Mouse (Mus musculus): ENCODE data around the gene Tmem53.

The Tmem53 gene

DNA sequence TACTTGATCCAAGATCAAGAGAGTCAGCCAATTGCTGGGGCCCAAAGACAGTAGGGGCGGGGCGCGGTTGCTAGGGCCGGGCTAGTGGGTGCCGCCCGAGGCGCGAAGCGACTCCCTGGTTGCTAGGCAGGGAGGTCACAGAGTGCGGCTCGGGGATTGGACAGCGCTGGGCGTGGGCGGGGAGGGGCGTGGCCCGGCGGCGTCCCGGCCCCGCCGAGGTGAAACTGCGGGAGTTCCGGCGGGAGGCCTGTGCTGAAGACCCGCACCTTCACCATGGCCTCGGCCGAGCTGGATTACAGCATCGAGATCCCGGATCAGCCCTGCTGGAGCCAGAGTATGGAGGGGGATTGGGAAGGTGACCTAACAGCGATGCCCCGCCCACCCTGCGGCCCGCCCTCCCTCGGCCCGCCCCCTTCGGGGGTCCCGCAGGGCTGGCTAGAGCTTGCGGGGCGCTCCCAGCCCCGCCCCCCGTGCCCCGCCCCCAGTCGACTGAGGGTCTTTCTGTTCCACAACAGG, at the start of gene Tmem53, which contains the start of gene Armh1:
Gene Tmem53, plus strand, starts transcription at position 151 of the 516 bp plus-strand sequence.
Gene Armh1, minus strand, starts transcription at position 325 of the 516 bp plus-strand sequence.
- in situ Hi-C loops (cut with MboI, MseI) = no loop called here

DNA sequence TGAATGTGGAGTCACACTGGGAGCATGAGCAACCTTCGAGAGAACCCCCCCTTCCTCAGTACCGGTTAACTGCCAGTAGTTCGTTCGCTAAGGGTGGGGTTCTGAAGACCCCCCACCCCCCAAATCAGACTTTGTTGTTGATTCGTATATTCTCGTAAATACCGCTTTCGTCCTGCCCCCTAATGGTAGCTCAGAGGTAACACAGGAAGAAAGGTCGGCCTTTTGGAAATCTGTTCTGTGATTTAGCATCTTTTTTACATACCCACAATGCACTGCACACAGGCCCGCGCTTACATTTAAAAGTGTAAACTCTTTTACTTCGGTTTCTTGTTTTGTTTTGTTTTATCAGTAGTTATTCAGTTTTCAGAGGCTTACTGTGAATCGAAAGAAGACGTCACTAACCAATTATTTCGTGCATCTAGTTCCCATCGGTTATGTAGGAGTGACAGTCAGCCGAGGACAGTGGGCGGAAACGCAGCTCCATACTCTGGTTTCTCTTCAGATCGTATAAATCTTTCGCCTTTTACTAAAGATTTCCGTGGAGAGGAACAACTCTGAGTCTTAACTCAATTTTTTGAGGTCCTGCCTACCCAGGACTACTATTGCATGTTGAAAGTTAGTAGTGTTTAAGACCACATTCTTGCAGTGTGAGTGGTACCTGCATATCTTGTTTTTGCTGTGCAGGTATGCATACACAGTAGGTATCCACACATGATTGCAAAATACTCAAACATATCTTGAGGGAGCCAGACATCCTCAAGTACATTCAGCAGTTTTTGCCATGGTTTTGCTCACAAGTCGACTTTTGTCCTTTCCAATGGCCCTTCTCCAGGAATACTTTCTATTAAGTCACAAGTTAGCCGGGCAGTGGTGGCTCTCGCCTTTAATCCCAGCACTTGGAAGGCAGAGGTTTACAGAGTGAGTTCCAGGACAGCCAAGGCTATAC, 49.4 kb upstream of the Tmem53 start:
- in situ Hi-C loops (cut with MboI, MseI) = no loop called here

DNA sequence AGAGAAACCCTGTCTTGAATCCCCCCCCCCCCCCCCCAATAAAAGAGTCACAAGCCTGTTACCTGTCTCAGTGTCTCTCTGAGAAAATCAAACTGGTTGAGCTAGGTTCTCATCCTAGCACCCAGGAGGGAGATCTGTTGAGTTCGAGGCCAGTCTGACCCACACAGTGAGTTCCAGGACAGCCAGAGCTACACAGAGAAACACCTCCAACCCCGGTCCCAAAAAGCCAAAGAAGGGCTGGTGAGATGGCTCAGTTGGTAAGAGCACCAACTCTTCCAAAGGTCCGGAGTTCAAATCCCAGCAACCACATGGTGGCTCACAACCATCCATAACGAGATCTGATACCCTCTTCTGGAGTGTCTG, 48.8 kb upstream of the Tmem53 start:
- in situ Hi-C loops (cut with MboI, MseI) = no loop called here

DNA sequence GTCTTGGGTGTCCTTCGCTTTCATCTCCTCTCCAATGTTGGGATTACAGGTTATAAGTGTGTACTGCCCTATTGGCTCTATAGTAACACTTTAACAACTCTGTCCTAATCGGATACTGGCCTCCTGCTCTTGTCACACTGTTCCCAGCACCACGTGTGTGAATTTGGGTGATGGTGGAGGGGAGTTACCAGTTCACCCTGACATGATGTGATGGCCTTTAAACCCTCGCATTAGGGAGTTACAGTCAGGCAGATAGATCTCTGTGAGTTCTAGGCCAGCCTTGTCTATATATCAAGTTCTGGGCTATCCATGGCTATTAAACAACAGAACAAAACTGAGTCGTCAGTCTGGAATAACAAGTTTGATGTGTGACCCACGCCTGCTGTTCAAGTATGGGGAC, 42.2 kb upstream of the Tmem53 start:
- in situ Hi-C loops (cut with MboI, MseI) = no loop called here

DNA sequence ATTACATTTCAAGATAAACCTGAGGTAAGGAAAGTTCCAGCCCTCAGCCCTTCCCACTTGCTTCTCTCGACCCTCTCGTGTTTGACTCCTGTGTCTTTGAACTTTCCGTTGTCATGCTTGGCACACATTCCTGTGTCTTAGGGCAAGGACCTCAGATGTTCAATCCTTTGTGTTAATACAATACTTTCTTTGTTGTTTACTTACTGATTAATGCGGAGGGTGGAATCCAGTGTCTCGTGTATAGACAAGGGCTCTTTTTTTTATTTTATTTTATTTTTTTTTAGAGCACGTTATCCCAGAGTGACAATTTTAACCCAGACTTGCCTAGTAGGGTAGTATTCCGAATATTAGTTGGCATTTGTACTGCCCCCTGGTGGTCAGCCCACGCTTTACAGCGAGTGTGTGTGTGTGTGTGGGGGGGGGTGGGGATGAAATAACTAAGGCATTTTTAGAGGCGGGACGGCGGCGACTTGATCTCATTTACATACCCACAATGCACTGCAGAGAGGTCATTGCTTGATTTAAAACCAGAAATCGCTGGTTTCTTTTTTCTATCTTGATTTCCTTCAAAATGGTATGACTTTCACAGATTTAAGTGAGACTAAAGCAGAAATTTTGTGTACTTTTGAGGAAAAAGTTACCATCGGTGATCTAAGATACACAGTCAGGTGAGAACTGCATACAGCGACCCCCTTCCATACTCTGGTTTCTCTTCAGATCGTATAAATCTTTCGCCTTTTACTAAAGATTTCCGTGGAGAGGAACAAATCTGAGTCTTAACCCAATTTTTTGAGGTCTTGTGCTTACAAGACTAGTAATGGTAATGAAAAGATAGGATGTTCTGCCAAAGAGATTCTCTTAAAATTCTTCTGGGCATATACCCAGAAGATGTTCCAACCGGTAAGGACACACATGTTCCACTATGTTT, 41.3 kb upstream of the Tmem53 start:
- in situ Hi-C loops (cut with MboI, MseI) = no loop called here

DNA sequence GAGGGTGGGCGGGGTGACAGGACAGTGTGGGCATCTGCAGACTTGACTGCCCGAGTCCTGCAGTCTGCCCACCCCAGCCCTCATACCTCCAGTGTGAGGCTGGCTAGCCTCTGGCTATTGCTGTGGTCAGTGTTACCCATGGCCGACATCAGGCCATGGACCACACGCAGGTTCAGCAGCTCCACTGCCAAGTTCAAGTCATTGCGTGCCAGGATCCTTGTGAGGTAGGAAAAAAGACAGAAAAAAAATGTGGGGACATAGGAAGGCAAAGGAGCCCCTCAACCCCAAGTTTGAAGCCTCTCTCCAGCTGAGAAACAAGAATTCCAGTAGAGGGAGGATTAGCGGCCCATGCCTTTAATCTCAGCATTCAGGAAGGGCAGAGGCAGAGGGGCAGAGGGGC, 37.5 kb upstream of the Tmem53 start:
- in situ Hi-C loops (cut with MboI, MseI) = no loop called here

DNA sequence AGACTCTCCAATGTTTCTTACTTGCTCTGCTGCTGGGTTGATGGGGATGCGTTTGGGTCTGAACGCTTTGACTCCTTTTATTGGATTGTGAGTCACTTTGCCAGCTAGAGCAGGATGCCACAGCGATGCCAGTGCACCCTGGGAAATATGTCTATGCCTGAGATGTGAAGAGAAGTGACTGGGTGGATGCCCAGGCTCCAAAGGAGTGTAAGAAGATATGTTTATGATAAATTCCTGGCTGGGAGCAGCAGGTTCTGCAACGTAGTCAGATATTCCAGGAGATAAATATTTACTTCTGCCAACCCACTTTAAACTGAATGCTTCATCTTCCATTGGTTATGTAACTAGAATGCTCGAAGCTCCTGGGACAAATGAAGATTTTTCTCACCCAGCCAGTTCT, 34.7 kb upstream of the Tmem53 start:
- in situ Hi-C loops (cut with MboI, MseI) = no loop called here

DNA sequence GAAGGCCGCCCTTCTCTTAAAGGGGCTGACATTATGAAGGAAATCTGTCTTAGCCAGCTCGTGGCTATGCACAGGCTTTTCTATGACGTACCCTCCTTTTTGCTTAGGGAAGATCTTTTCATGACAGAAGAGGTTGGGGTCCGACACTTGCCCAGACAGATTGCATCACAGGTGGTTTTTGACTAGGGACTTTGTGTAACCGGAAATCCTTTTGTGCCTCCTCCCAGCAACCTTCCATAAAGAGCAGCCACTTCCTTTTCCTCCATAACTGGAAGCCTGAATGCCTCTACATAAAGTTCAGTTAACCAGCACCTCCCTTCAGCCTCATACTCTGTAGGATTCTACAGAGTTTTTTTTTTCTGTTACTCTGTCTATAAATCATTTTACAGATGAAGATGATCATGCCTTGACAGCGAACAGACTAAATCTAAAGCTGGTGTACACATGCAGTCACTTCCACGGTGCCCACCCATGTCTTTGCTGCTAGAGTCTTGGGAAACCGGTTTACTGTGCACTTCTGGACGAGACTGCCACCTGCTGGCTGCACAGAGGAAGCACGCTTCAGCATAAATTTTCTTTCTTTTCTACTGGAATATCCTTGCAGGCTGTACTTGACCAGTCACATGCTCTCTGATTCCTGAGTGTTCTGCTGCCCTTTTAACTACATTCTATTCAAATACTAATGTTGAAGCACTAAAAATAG, 33.1 kb upstream of the Tmem53 start:
- in situ Hi-C loops (cut with MboI, MseI) = no loop called here

DNA sequence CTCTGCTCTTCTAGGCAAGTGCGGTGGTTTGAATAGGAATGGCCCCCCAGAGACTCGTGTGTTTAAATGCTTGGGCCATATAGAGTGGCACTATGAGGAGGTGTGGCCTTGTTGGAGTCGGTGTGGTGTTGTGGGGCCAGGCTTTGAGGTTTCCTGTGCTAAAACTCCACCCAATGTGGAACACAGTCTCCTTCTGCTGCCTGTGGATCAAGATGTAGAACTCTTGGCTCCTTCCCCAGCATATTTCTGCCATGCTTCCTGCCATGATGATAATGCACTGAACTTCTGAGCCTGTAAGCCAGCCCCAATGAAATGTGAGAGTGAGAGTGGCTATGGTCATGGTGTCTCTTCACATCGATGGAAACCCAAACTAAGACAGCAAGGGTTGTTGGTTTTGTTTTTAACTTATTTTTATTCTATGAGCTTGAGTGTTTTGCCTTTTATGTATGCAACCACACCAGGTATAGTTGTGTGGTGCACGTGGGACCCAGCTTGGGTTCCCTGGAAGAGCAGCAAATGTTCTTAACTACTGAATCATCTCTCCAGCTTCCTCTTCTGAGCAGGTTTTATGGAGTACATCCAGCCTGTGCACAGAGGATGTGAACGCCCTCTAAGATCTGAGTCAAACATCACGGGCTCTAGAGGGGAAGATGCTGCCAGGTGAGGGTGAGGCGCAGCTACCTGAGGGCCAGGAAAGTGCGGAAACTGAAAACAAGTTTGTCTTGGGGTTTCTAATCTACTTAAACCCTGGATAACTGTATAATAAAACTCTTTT, 30.8 kb upstream of the Tmem53 start:
- in situ Hi-C loops (cut with MboI, MseI) = no loop called here

DNA sequence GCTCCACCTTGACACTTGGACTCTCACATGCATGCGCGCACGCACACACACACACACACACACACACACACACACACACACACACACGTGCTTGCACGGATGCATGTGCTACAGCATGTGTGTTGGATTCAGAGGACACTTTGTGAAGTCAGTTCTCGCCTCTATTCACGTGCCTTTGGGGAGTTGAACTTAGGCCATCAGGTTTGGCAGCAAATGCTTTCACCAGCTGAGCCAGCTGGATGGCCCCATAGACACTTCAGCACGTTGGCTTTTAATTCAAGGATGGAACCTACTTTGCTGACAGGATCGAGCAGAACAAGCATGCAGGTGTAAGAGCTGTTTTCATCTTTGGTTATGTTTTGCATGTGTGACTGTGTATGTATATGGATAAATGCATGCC, 29.9 kb upstream of the Tmem53 start:
- in situ Hi-C loops (cut with MboI, MseI) = no loop called here

DNA sequence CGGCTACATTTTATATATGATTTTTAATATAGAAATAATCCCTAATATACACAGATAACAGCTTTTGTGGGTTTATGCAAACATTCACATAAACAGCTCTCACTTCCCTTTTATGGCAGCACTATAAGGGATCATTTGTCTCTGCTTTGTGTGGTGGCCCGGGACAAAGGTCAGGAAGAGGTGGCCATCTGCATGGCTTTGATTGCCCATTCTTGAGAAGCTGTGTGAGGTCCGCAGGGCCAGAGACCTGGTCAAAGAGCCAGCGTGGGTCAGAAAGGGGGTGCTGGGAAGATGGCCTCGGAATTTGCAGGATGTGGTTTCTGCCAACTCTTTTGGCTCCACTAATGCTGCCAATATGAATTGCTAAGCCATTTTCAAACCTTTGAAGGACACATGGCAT, 28.8 kb upstream of the Tmem53 start:
- in situ Hi-C loops (cut with MboI, MseI) = no loop called here

DNA sequence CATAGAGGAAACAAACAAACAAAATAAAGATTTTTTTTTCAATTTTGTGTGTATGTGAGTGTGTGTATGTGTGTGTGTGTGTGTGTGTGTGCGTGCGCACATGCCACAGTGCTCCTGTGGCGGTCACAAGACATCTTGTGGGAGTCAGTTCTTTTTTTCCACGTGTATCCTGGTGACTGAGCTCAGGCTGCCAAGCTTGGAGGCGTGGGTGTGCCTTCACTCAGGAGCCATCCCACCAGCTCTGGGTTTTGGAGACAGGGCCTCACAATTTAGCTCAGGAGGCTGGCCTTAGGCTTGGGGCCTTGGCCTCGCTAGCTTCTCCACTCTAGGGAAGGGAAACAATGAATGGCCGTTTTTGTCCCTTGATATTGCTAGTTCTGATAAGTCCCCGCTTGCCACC, 27.6 kb upstream of the Tmem53 start:
- in situ Hi-C loops (cut with MboI, MseI) = no loop called here

DNA sequence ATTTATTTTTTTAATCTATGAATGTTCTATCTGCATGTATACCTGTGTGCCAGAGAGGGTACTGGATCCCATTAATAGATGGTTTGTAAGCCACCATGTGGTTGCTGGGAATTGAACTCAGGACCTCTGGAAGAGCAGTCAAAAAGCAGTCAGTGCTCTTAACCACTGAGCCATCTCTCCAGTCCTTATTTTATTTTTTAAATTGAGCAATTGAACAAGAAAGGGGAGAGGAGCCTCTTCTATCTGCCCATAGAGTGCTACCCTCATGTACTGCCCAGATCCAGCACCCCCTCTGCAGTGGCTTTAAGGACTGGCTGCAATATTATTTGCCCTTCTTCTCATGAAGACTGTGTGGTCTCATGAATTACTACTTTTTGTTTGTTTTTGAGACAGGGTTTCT, 26.5 kb upstream of the Tmem53 start:
- in situ Hi-C loops (cut with MboI, MseI) = loop anchor here (5.0 kb wide), 1 partner anchor 37 kb away; no protein-coding TSS in a partner anchor

DNA sequence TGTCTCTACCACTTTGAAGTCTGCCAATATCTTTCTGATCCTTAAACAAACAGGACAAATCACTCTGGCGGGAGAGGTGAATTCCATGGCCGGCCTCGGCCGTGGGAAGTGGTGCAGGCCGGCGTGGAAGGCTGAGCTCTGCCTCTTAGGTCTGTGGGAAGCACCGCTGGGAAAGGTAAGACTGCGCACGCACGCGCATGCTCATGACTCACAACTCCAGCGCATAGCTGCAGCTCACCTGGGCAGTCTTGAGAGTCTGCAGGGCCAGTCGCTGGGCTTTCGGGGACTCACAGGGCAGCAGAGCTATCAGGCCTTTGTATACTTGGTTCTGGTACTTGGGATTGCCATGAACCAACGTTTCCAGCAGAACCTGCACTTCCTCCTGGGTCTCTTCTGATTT, 22.2 kb upstream of the Tmem53 start:
- in situ Hi-C loops (cut with MboI, MseI) = loop anchor here (5.0 kb wide), 1 partner anchor 33 kb away; no protein-coding TSS in a partner anchor

DNA sequence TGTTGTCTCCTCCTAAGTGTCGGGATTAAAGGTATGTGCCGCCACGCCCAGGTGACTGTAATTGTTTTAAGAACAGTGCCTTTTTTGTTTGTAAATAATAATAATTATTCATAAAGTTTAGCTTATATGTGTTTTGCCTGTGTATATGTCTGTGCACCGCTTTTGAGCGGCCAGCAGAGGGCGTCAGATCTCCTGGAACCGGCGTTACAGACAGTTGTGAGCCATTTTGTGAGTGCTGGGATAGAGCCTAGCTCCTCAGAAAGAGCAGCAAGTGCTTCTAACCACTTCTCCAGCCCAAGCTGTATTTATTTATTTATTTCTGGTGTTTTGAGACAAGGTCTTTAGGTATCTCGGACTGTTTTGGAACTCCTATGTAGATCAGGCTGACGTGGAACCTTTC, 21.4 kb upstream of the Tmem53 start:
- in situ Hi-C loops (cut with MboI, MseI) = no loop called here

DNA sequence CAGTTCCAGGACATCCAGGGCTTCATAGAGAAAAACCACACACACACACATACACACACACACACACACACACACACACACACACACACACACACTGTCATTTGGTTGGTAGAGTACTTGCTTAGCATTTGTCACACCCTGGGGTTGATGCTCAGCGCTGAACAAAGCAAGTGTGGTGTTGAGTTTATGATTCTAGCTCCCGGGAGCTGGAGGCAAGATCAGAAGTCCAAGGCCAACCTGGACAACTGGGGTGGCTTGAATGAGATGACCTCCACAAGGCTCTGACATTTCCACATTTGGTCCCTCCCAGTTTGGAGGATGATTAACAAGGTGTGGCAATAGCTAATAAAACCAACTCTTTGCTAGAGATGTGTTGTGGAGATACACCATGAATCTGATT, 20.5 kb upstream of the Tmem53 start:
- in situ Hi-C loops (cut with MboI, MseI) = no loop called here

DNA sequence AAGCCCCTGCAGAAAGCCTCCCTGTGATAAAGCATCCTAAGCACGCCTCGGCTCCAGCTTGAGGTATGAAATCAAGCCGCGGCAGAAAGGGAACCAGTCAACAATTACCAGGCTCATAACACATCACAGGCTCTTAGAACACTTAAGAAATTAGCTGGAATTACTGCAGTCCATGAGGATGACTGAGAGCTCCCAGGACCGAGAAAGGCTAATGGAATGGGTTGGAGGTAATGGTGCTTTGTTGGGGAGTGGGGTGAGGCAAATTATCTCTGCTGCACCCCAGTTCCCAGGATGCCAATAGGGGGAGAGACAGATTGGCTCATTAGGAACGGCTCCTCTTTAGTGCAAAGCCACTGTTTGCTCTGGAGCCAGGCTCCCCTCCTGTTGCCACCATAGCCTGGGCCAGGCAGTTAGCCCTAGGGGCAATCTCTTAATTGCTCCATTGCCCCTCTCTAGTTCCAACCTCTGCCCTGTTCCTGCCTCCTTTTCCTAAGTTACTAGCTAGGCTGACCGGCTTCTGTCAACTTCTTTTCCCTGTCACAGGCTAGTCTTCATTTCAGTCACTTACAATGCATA, 17.5 kb upstream of the Tmem53 start:
- in situ Hi-C loops (cut with MboI, MseI) = no loop called here

DNA sequence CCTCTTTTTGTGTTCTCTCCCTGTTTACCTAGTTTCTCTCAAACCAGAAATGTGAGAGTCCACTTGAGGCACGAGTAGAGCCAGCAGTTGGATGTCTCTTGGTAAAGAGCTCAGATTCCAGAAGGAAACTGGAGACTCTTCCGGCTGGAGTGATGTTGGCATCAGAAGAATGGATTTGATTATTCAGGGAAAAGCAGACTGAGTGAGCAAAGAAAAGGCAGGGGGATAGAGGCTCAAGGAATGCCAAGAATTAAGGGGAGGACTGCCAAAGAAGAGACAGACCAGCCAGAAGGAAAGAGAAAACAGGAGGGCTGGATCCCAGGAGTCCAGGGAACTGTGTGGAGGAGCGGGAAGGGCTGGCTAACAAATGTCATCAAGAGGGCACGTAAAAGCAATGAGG, 15.9 kb upstream of the Tmem53 start:
- in situ Hi-C loops (cut with MboI, MseI) = no loop called here

DNA sequence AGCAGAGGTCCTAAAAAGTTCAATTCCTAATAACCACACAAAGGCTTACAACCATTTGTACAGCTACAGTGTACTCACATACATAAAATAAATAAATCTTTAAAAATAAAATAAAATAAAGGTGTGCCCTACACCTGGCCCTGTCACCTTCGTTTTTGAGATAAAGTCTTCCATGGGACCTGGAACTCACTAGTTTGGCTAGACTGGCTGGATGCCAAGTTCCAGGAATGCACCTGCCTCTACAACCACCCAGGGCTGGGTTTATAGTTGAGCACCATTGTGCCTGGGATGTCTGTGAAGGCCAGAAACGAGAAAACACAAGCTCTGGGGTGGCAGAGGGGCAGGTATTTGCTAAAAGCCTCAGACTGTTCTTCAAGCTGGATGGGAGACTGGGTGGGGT, 12.6 kb upstream of the Tmem53 start:
- in situ Hi-C loops (cut with MboI, MseI) = no loop called here

DNA sequence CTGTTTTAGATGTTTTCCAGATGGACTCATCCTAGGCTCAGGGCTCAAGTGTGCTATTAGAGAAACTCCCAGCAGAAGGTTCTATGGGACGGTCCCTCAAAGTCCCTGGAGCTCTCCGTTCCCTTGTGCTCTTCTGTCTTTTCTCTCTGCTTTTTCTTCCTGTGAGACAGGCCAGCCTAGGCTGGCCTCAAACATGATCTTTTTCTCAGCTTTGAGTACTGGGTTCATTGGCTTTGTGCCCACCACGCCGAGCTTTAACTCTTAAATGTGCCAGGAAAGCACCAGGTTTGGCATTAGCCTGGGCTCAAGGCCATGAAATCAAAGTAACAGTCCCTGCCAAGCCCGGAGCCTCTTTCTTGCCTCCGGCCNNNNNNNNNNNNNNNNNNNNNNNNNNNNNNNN, 10.9 kb upstream of the Tmem53 start:
- in situ Hi-C loops (cut with MboI, MseI) = no loop called here
